Mouse (Mus musculus): Measurements from ENCODE around the gene Ppp1r1c.

The Ppp1r1c gene

GRCm38 (mm10) chr2:79865275-79865999 is 157.9 kb downstream of the Ppp1r1c start:
- DNase-seq (ENCODE audit: low read depth, low spot score), result peak; percentile 81

Measured in mesoderm, embryonic 11.5 days (tissue).